Mouse (Mus musculus): ENCODE measurements at regions not wholly inside any gene's neighbourhood (a gene's known extent, or its start where the extent isn't known, plus 50 kb on each side); places are given as distances from the start of the nearest gene placed in this dataset.

DNA sequence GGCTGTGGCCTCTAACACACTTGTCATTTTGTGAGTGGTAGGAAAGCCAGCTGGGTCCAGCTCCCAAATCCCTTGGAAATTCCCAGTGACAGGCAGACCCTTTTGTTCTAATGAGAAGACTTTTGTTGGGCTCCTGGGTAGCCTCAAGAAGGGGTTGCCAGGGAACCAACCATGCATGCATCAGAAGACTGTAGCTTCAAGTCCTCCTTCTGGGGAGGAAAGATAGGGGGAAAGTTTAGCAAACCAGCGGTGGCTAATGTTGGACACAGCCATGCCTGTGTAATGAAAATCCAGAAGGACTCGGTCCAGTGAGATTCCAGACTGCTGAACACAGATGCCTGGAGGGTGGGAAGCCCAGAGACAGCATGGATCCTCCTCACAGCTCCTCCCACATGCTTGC, 71.1 kb upstream of the Rpl38 start:
- TF ChIP-seq GATA1 (IDR thresholded peaks at IDR 0.05; ENCODE audit: low read length) (no peak), TAL1 (IDR thresholded peaks at IDR 0.05; ENCODE audit: low read length) (no peak)
